Comparison of ENCODE assay signal across 7 mouse cellular contexts in genomic region chr6:120539781-120540231, GRCm38 (mm10). TPM values are rescaled to one million over a fixed set of nuclear protein-coding genes. Genes with fewer than 3 reads are reported as not detected.
DNase-seq lines count a peak whose midpoint lies in the region; ATAC-seq and TF ChIP-seq lines count a peak whose summit lies in the region.

No protein-coding gene starts in this region.

- H3K4me1 ChIP-seq in hindbrain, embryonic 14.5 days (replicated peaks; ENCODE audit: control insufficient read depth, insufficient read depth, low read length), result peaks cover 5% of the 10 kb centered on the region; the same call in 1 of the 2 replicates
- peaks cover 17% of the 10 kb centered on the region for H3K4me1 ChIP-seq in liver, embryonic 13.5 days (replicated peaks)

- H3K9ac ChIP-seq in hindbrain, embryonic 14.5 days, result peak overlapping the region; percentile 50
- H3K9ac ChIP-seq in liver, embryonic 13.5 days, result peak overlapping the region; percentile 54

- 0 out of 2 replicates have a peak overlapping the region, but pooled peaks have one; percentile 12 for H3K27ac ChIP-seq in hindbrain, embryonic 14.5 days
- H3K27ac ChIP-seq in liver, embryonic 13.5 days, result peak overlapping the region; percentile 58; the same call in 1 of the 2 replicates

- H3K9me3 ChIP-seq in hindbrain, embryonic 14.5 days (ENCODE audit: control insufficient read depth, low read length), result 0 out of 2 replicates have a peak, but pooled peaks cover 5% of the 10 kb centered on the region
- no peaks in the 10 kb centered on the region for H3K9me3 ChIP-seq in liver, embryonic 13.5 days (replicated peaks)

- no peak overlapping the region for H3K4me3 ChIP-seq in hindbrain, embryonic 14.5 days (replicated peaks; ENCODE audit: low read length)
- H3K4me3 ChIP-seq in liver, embryonic 13.5 days (replicated peaks), result no peak overlapping the region
- H3K4me3 ChIP-seq in myocyte, result no peak overlapping the region

- no peak overlapping the region for H3ac ChIP-seq in myocyte (ENCODE audit: control insufficient read depth, insufficient read length)

- peak overlapping the region; percentile 51 for H3K4me2 ChIP-seq in hindbrain, embryonic 14.5 days (replicated peaks)
- H3K4me2 ChIP-seq in liver, embryonic 13.5 days, result peak overlapping the region; percentile 55; the same call in 1 of the 2 replicates
- H3K4me2 ChIP-seq in myocyte (ENCODE audit: low read depth), result peak overlapping the region; percentile 0

- peak; percentile 56 for DNase-seq in adrenal gland, postnatal 25 days
- DNase-seq in gastrocnemius, postnatal 14 days, result peak; percentile 35
- DNase-seq in hindbrain, embryonic 14.5 days (ENCODE audit: low spot score), result peak; percentile 32
- no peak for DNase-seq in liver, embryonic 13.5 days
- DNase-seq in thymus, postnatal 0 days (ENCODE audit: low spot score), result no peak
- no peak for DNase-seq in thymus, adult 18-20 months

- H3K79me2 ChIP-seq in myocyte (ENCODE audit: control insufficient read depth, insufficient read depth), result no peaks in the 10 kb centered on the region

- peak; percentile 36; the same call in 1 of the 2 replicates for ATAC-seq in hindbrain, embryonic 14.5 days (ENCODE audit: low FRiP score)
- ATAC-seq in liver, embryonic 13.5 days (ENCODE audit: low read depth), result peak; percentile 36; the same call in 1 of the 2 replicates

- intact Hi-C loops in gastrocnemius, postnatal 14 days (cut with DNase I; ENCODE audit: low total_unique reads), result loop anchor here (2.0 kb wide), 1 partner anchor 197 kb away; no protein-coding TSS in a partner anchor

- no peaks in the 10 kb centered on the region for H3K36me3 ChIP-seq in hindbrain, embryonic 14.5 days (replicated peaks; ENCODE audit: control insufficient read depth, insufficient read depth)
- no peaks in the 10 kb centered on the region for H3K36me3 ChIP-seq in liver, embryonic 13.5 days
- H3K36me3 ChIP-seq in myocyte (ENCODE audit: control insufficient read depth, insufficient read depth), result no peaks in the 10 kb centered on the region

- H3K27me3 ChIP-seq in hindbrain, embryonic 14.5 days (ENCODE audit: control insufficient read depth, insufficient read depth, low read length), result no peaks in the 10 kb centered on the region
- no peaks in the 10 kb centered on the region for H3K27me3 ChIP-seq in liver, embryonic 13.5 days
- no peaks in the 10 kb centered on the region for H3K27me3 ChIP-seq in myocyte (ENCODE audit: control insufficient read depth, insufficient read depth, insufficient read length)

- no peak for TF ChIP-seq POLR2A in myocyte (IDR thresholded peaks at IDR 0.05; ENCODE audit: insufficient read length, low read depth)

- WGBS in hindbrain, embryonic 14.5 days, result 42% methylated on average over 10 of the region's 10 CpGs
- 53% methylated on average over 10 of the region's 10 CpGs for WGBS in liver, embryonic 13.5 days (ENCODE audit: insufficient replicate concordance)

TF ChIP-seq in myocyte, 11 proteins besides CTCF, POLR2A, EP300 and RAD21:
- TF ChIP-seq CEBPB (IDR thresholded peaks at IDR 0.05; ENCODE audit: insufficient read depth, poor library complexity, severe bottlenecking) (no peak), E2F4 (IDR thresholded peaks at IDR 0.05; ENCODE audit: insufficient read depth) (no peak), SRF (IDR thresholded peaks at IDR 0.05; ENCODE audit: control insufficient read depth, insufficient read length, low read depth) (no peak), TCF12 (IDR thresholded peaks at IDR 0.05; ENCODE audit: insufficient read depth, poor library complexity, severe bottlenecking) (no peak), TCF3 (IDR thresholded peaks at IDR 0.05; ENCODE audit: insufficient read length, low read depth) (no peak), MYOG (IDR thresholded peaks at IDR 0.05; ENCODE audit: control insufficient read depth in 1 of 3, insufficient read depth in 1 of 3, insufficient read length in 2 of 3, low read depth in 2 of 3) (no peak), MAX (IDR thresholded peaks at IDR 0.05; ENCODE audit: low read depth) (no peak), POLR2AphosphoS2 (IDR thresholded peaks at IDR 0.05; ENCODE audit: insufficient read length, low read depth) (no peak), MYOD1 (IDR thresholded peaks at IDR 0.05; ENCODE audit: control insufficient read depth in 1 of 3, insufficient read length in 2 of 3, low read depth in 2 of 3) (no peak), REST (IDR thresholded peaks at IDR 0.05; ENCODE audit: insufficient read depth, insufficient read length) (no peak), USF1 (IDR thresholded peaks at IDR 0.05; ENCODE audit: low read depth) (no peak)

RNA-seq across cellular contexts. Expression of gene Hdhd5, which starts 8.7 kb away (rescaled TPM):
- total RNA-seq in adrenal gland, postnatal 25 days (2021), result 28.5 and 37.4 TPM in 2 replicates
- 10 to 100 TPM; 21.0 to 25.2 TPM for total RNA-seq in gastrocnemius, postnatal 14 days (2021)
- 9.6 and 13.4 TPM in 2 replicates for polyA plus RNA-seq in hindbrain, embryonic 14.5 days (2014; fragmentation: Nextera tagmentation; extraction: Ambion mirVana)
- 11.5 and 12.5 TPM in 2 replicates for polyA plus RNA-seq in liver, embryonic 13.5 days (2015; fragmentation: Nextera tagmentation; extraction: Ambion mirVana)
- polyA plus RNA-seq in myocyte (2012; fragmentation: generic; extraction: Trizol), result 13.3 TPM
- polyA plus RNA-seq in thymus, postnatal 0 days (2015; fragmentation: Nextera tagmentation; extraction: Ambion mirVana), result 42.6 and 48.3 TPM in 2 replicates

RNA-seq across cellular contexts. Expression of gene Tmem121b, which starts 46.2 kb away (rescaled TPM):
- total RNA-seq in adrenal gland, postnatal 25 days (2021), result not detected in 2 replicates
- under 1 TPM in 1 of 2 experiments, not detected in 1; 0.04 TPM for total RNA-seq in gastrocnemius, postnatal 14 days (2021)
- polyA plus RNA-seq in hindbrain, embryonic 14.5 days (2014; fragmentation: Nextera tagmentation; extraction: Ambion mirVana), result 3.2 and 4.3 TPM in 2 replicates
- not detected in 2 replicates for polyA plus RNA-seq in liver, embryonic 13.5 days (2015; fragmentation: Nextera tagmentation; extraction: Ambion mirVana)
- polyA plus RNA-seq in myocyte (2012; fragmentation: generic; extraction: Trizol), result 0.01 TPM
- 0.31 and 0.42 TPM in 2 replicates for polyA plus RNA-seq in thymus, postnatal 0 days (2015; fragmentation: Nextera tagmentation; extraction: Ambion mirVana)

Comparison
In these comparisons a context has a peak if more than half of its experiments do, and no peak if none do; other contexts are left out.
1. DNase-seq: peak in adrenal gland, postnatal 25 days (single experiment), gastrocnemius, postnatal 14 days (single experiment) and hindbrain, embryonic 14.5 days (single experiment); none in liver, embryonic 13.5 days (single experiment), thymus, postnatal 0 days (single experiment) and thymus, adult 18-20 months (0 of 2).
2. H3K4me2 ChIP-seq: peak in every context shown above with its lines; median percentile 55 in liver, embryonic 13.5 days; 51 in hindbrain, embryonic 14.5 days; 0 in myocyte.